In the genomic region with DNA sequence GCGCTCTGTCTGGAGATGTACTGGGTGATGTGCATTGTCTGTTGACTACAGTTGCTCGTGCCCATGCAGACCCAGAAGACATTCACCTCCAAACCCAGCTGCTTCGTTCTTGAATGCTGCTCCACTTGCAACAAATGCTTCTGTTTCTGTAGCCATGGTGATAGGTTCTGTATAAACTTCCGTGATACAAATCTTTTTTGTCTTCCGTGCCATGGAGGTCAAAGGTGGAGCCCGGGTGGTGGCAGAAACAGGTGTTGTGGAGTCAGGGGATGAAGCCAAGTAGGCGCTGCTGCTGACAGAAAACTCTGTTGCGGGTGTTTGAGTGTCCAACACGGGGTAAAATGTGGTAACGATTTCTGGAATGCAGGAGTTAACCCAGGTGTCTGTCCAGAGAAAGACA, we compare ENCODE assay signal across 20 mouse cellular contexts. TPM values are rescaled to one million over a fixed set of nuclear protein-coding genes. Genes with fewer than 3 reads are reported as not detected.
DNase-seq lines count a peak whose midpoint lies in the region; ATAC-seq and TF ChIP-seq lines count a peak whose summit lies in the region.
"Had no signal": no experiment of that assay in that cellular context is flagged by ENCODE, and none has a peak within 500 bp of the region (broad histone marks: within the 10 kb centered on the region; RNA-seq: fewer than 3 reads in every experiment).

No protein-coding gene starts in this region.

- no peaks in the 10 kb centered on the region for H3K79me2 ChIP-seq in liver, adult 2 months (ENCODE audit: control insufficient read depth, insufficient read depth, low read length)

- TF ChIP-seq CTCF in liver, adult 2 months (IDR thresholded peaks at IDR 0.05; ENCODE audit: low read depth, low read length) = no peak
- TF ChIP-seq CTCF in cortical plate, adult 2 months (IDR thresholded peaks at IDR 0.05; ENCODE audit: extremely low read depth, insufficient read depth, low read length) = no peak

- H3K4me3 ChIP-seq in hindbrain, embryonic 10.5 days = no peak overlapping the region
- no peak overlapping the region for H3K4me3 ChIP-seq in hindbrain, embryonic 14.5 days (replicated peaks; ENCODE audit: low read length)
- no peak overlapping the region for H3K4me3 ChIP-seq in liver, adult 2 months (ENCODE audit: insufficient read depth, low read depth, low read length)
- no peak overlapping the region for H3K4me3 ChIP-seq in liver, embryonic 12.5 days
- H3K4me3 ChIP-seq in cortical plate, adult 2 months (ENCODE audit: insufficient read depth, low read length) = no peak overlapping the region
- H3K4me3 ChIP-seq: embryonic facial prominence, embryonic 15.5 days; gastrocnemius, adult 2 months; heart, embryonic 13.5 days; hindbrain, embryonic 15.5 days; limb, embryonic 12.5 days; liver, embryonic 15.5 days; midbrain, embryonic 13.5 days; neural tube, embryonic 13.5 days; stomach, embryonic 15.5 days had no signal

- H3K4me2 ChIP-seq in hindbrain, embryonic 14.5 days (replicated peaks) = no peak overlapping the region
- no peak overlapping the region for H3K4me2 ChIP-seq in liver, embryonic 12.5 days
- H3K4me2 ChIP-seq: embryonic facial prominence, embryonic 15.5 days; heart, embryonic 13.5 days; hindbrain, embryonic 15.5 days; limb, embryonic 12.5 days; liver, embryonic 15.5 days; midbrain, embryonic 13.5 days; neural tube, embryonic 13.5 days; stomach, embryonic 15.5 days had no signal

- 58% methylated on average over 10 of the region's 10 CpGs for WGBS in hindbrain, embryonic 10.5 days
- WGBS in hindbrain, embryonic 14.5 days = 61% methylated on average over 10 of the region's 10 CpGs
- 29% methylated on average over 10 of the region's 10 CpGs for WGBS in liver, adult 2 months
- WGBS in liver, embryonic 12.5 days (ENCODE audit: insufficient replicate concordance) = 68% methylated on average over 10 of the region's 10 CpGs

- no peak for TF ChIP-seq POLR2A in liver, adult 2 months (IDR thresholded peaks at IDR 0.05; ENCODE audit: extremely low read depth, insufficient read depth, low read length)
- TF ChIP-seq POLR2A in cortical plate, adult 2 months (IDR thresholded peaks at IDR 0.05; ENCODE audit: extremely low read depth, insufficient read depth, low read length) = no peak

- no peak overlapping the region; the same call in 1 of the 2 replicates for H3K27ac ChIP-seq in hindbrain, embryonic 10.5 days
- no peak overlapping the region for H3K27ac ChIP-seq in hindbrain, embryonic 14.5 days
- H3K27ac ChIP-seq in liver, adult 2 months (replicated peaks; ENCODE audit: insufficient read depth, low read depth, low read length) = 0 out of 2 replicates have a peak overlapping the region, but pooled peaks have one; percentile 1
- H3K27ac ChIP-seq in liver, embryonic 12.5 days = no peak overlapping the region
- H3K27ac ChIP-seq in cortical plate, adult 2 months (ENCODE audit: insufficient read depth, low read length) = 0 out of 2 replicates have a peak overlapping the region, but pooled peaks have one; percentile 66
- H3K27ac ChIP-seq: embryonic facial prominence, embryonic 15.5 days; heart, embryonic 13.5 days; hindbrain, embryonic 15.5 days; limb, embryonic 12.5 days; liver, embryonic 15.5 days; midbrain, embryonic 13.5 days; neural tube, embryonic 13.5 days; stomach, embryonic 15.5 days had no signal

- peak; percentile 17 for DNase-seq in hindbrain, embryonic 10.5 days (ENCODE audit: low spot score)
- DNase-seq in hindbrain, embryonic 14.5 days (ENCODE audit: low spot score) = no peak
- DNase-seq in liver, adult 2 months (ENCODE audit: extremely low read depth, low read depth, low spot score) = peak; percentile 79
- DNase-seq in lung, postnatal 14 days = peak; percentile 37
- DNase-seq in embryo, embryonic 11 days = no peak
- DNase-seq: cerebellum, adult 9-11 months; gastrocnemius, adult 2 months; thymus, adult 2 months had no signal

- no peaks in the 10 kb centered on the region for H3K36me3 ChIP-seq in hindbrain, embryonic 10.5 days
- H3K36me3 ChIP-seq in hindbrain, embryonic 14.5 days (replicated peaks; ENCODE audit: control insufficient read depth, insufficient read depth) = no peaks in the 10 kb centered on the region
- H3K36me3 ChIP-seq in liver, adult 2 months (ENCODE audit: control insufficient read depth, insufficient read depth, low read length) = no peaks in the 10 kb centered on the region
- no peaks in the 10 kb centered on the region for H3K36me3 ChIP-seq in liver, embryonic 12.5 days
- H3K36me3 ChIP-seq: embryonic facial prominence, embryonic 15.5 days; heart, embryonic 13.5 days; hindbrain, embryonic 15.5 days; limb, embryonic 12.5 days; liver, embryonic 15.5 days; midbrain, embryonic 13.5 days; neural tube, embryonic 13.5 days; stomach, embryonic 15.5 days had no signal

- no peak overlapping the region for H3K9ac ChIP-seq in hindbrain, embryonic 14.5 days
- no peak overlapping the region for H3K9ac ChIP-seq in liver, adult 2 months (ENCODE audit: low read depth, low read length)
- H3K9ac ChIP-seq in liver, embryonic 12.5 days = no peak overlapping the region
- H3K9ac ChIP-seq: embryonic facial prominence, embryonic 15.5 days; heart, embryonic 13.5 days; hindbrain, embryonic 15.5 days; limb, embryonic 12.5 days; liver, embryonic 15.5 days; midbrain, embryonic 13.5 days; neural tube, embryonic 13.5 days; stomach, embryonic 15.5 days had no signal

- H3K4me1 ChIP-seq in hindbrain, embryonic 10.5 days (replicated peaks) = peaks cover 15% of the 10 kb centered on the region
- no peaks in the 10 kb centered on the region for H3K4me1 ChIP-seq in hindbrain, embryonic 14.5 days (replicated peaks; ENCODE audit: control insufficient read depth, insufficient read depth, low read length)
- peaks cover 20% of the 10 kb centered on the region for H3K4me1 ChIP-seq in liver, adult 2 months (ENCODE audit: control insufficient read depth, insufficient read depth, low read length)
- peaks cover 33% of the 10 kb centered on the region for H3K4me1 ChIP-seq in liver, embryonic 12.5 days
- peaks cover 6% of the 10 kb centered on the region for H3K4me1 ChIP-seq in cortical plate, adult 2 months (ENCODE audit: control insufficient read depth, insufficient read depth, low read length)
- H3K4me1 ChIP-seq: embryonic facial prominence, embryonic 15.5 days had no signal

- H3K27me3 ChIP-seq in hindbrain, embryonic 10.5 days (ENCODE audit: insufficient read depth, poor library complexity, severe bottlenecking) = no peaks in the 10 kb centered on the region; the same call in 1 of the 2 replicates
- H3K27me3 ChIP-seq in hindbrain, embryonic 14.5 days (ENCODE audit: control insufficient read depth, insufficient read depth, low read length) = no peaks in the 10 kb centered on the region
- no peaks in the 10 kb centered on the region for H3K27me3 ChIP-seq in liver, adult 2 months (ENCODE audit: control insufficient read depth, insufficient read depth, low read length)
- H3K27me3 ChIP-seq in liver, embryonic 12.5 days (replicated peaks) = no peaks in the 10 kb centered on the region
- H3K27me3 ChIP-seq: embryonic facial prominence, embryonic 15.5 days; heart, embryonic 13.5 days; hindbrain, embryonic 15.5 days; limb, embryonic 12.5 days; liver, embryonic 15.5 days; midbrain, embryonic 13.5 days; neural tube, embryonic 13.5 days; stomach, embryonic 15.5 days had no signal

- no peak for ATAC-seq in hindbrain, embryonic 14.5 days (ENCODE audit: low FRiP score)
- ATAC-seq in liver, embryonic 12.5 days = no peak
- ATAC-seq: intestine, postnatal 0 days; midbrain, embryonic 13.5 days had no signal

- H3K9me3 ChIP-seq in hindbrain, embryonic 10.5 days = no peaks in the 10 kb centered on the region
- H3K9me3 ChIP-seq in hindbrain, embryonic 14.5 days (ENCODE audit: control insufficient read depth, low read length) = no peaks in the 10 kb centered on the region
- no peaks in the 10 kb centered on the region for H3K9me3 ChIP-seq in liver, embryonic 12.5 days (replicated peaks)
- H3K9me3 ChIP-seq: embryonic facial prominence, embryonic 15.5 days; heart, embryonic 13.5 days; hindbrain, embryonic 15.5 days; limb, embryonic 12.5 days; liver, embryonic 15.5 days; midbrain, embryonic 13.5 days; neural tube, embryonic 13.5 days; stomach, embryonic 15.5 days had no signal

RNA-seq across cellular contexts. Expression of a gene that starts 9.4 kb away (rescaled TPM):
- 22.2 and 22.8 TPM in 2 replicates for polyA plus RNA-seq in hindbrain, embryonic 10.5 days (2016; fragmentation: Nextera tagmentation; extraction: Ambion mirVana)
- polyA plus RNA-seq in hindbrain, embryonic 14.5 days (2014; fragmentation: Nextera tagmentation; extraction: Ambion mirVana) = 41.4 and 45.6 TPM in 2 replicates
- 63.4 and 64.1 TPM in 2 replicates for total RNA-seq in liver, adult 2 months (2014; rRNA removed)
- 20.6 and 24.1 TPM in 2 replicates for polyA plus RNA-seq in liver, adult 2 months (2012; rRNA removed)
- 29.1 and 31.7 TPM in 2 replicates for polyA plus RNA-seq in liver, embryonic 12.5 days (2016; fragmentation: Nextera tagmentation; extraction: Ambion mirVana)
- polyA plus RNA-seq in cortical plate, adult 2 months (2012; rRNA removed) = 72.4 and 79.9 TPM in 2 replicates

RNA-seq across cellular contexts. Expression of a gene that starts 9.4 kb away (rescaled TPM):
- 0.73 and 1.7 TPM in 2 replicates for polyA plus RNA-seq in hindbrain, embryonic 10.5 days (2016; fragmentation: Nextera tagmentation; extraction: Ambion mirVana)
- polyA plus RNA-seq in hindbrain, embryonic 14.5 days (2014; fragmentation: Nextera tagmentation; extraction: Ambion mirVana) = 4.1 and 4.4 TPM in 2 replicates
- total RNA-seq in liver, adult 2 months (2014; rRNA removed) = 6.4 and 16.8 TPM in 2 replicates
- polyA plus RNA-seq in liver, adult 2 months (2012; rRNA removed) = 4.5 and 7.8 TPM in 2 replicates
- 26.7 and 28.6 TPM in 2 replicates for polyA plus RNA-seq in liver, embryonic 12.5 days (2016; fragmentation: Nextera tagmentation; extraction: Ambion mirVana)
- polyA plus RNA-seq in cortical plate, adult 2 months (2012; rRNA removed) = 0.71 and 0.76 TPM in 2 replicates
- polyA plus RNA-seq: C2C12 had no signal

Comparison
In these comparisons a context has a peak if more than half of its experiments do, and no peak if none do; other contexts are left out.
1. DNase-seq: peak in hindbrain, embryonic 10.5 days (single experiment), liver, adult 2 months (single experiment) and lung, postnatal 14 days (single experiment); none in hindbrain, embryonic 14.5 days (single experiment) and embryo, embryonic 11 days (single experiment).
2. H3K27ac ChIP-seq: peak in liver, adult 2 months (single experiment) and cortical plate, adult 2 months (single experiment); none in hindbrain, embryonic 10.5 days (single experiment), hindbrain, embryonic 14.5 days (single experiment) and liver, embryonic 12.5 days (single experiment).